Comparison of ENCODE assay signal across 8 mouse cellular contexts in genomic region chr10:75872915-75873542, GRCm38 (mm10). TPM values are rescaled to one million over a fixed set of nuclear protein-coding genes. Genes with fewer than 3 reads are reported as not detected.
DNase-seq lines count a peak whose midpoint lies in the region; ATAC-seq and TF ChIP-seq lines count a peak whose summit lies in the region.

No protein-coding gene starts in this region.

- H3K4me1 ChIP-seq in G1E (ENCODE audit: insufficient read depth, low read depth, low read length) = peaks cover 11% of the 10 kb centered on the region
- H3K4me1 ChIP-seq in forebrain, embryonic 11.5 days (replicated peaks; ENCODE audit: control insufficient read depth, insufficient read depth, low read length) = peaks cover 6% of the 10 kb centered on the region
- H3K4me1 ChIP-seq in heart, embryonic 16.5 days (ENCODE audit: control insufficient read depth, insufficient read depth, low read length) = peaks cover 11% of the 10 kb centered on the region
- H3K4me1 ChIP-seq in liver, embryonic 11.5 days (replicated peaks; ENCODE audit: control insufficient read depth, insufficient read depth, low read length) = peaks cover 10% of the 10 kb centered on the region; the same call in 1 of the 2 replicates

- H3K27ac ChIP-seq in forebrain, embryonic 11.5 days (ENCODE audit: low read depth, low read length) = peak overlapping the region; percentile 90
- H3K27ac ChIP-seq in heart, embryonic 16.5 days (ENCODE audit: low read length) = peak overlapping the region; percentile 52
- H3K27ac ChIP-seq in liver, embryonic 11.5 days (ENCODE audit: low read depth, low read length) = no peak overlapping the region

- H3K9me3 ChIP-seq in G1E (replicated peaks) = no peaks in the 10 kb centered on the region
- H3K9me3 ChIP-seq in forebrain, embryonic 11.5 days (ENCODE audit: control insufficient read depth, low read length) = no peaks in the 10 kb centered on the region
- H3K9me3 ChIP-seq in heart, embryonic 16.5 days (replicated peaks; ENCODE audit: control insufficient read depth, low read length) = no peaks in the 10 kb centered on the region
- H3K9me3 ChIP-seq in liver, embryonic 11.5 days (ENCODE audit: control insufficient read depth, low read length) = no peaks in the 10 kb centered on the region

- 2% methylated on average over 11 of the region's 11 CpGs for WGBS in forebrain, embryonic 11.5 days
- WGBS in heart, embryonic 16.5 days = 4% methylated on average over 11 of the region's 11 CpGs
- 4% methylated on average over 11 of the region's 11 CpGs for WGBS in liver, embryonic 11.5 days

- DNase-seq in G1E (ENCODE audit: low spot score) = no peak
- DNase-seq in c-Kit-positive CD71-positive TER-119-positive erythroid progenitor cells, embryonic 14.5 days (ENCODE audit: low spot score) = peak; percentile 45
- DNase-seq in forebrain, embryonic 11.5 days (ENCODE audit: low spot score) = peak; percentile 93
- peak; percentile 66 for DNase-seq in kidney, postnatal 14 days
- DNase-seq in liver, embryonic 11.5 days (ENCODE audit: low spot score) = no peak
- DNase-seq in testis, postnatal 14 days (ENCODE audit: low spot score) = peak; percentile 64

- H3K4me3 ChIP-seq in G1E (ENCODE audit: low read depth, low read length) = peak overlapping the region; percentile 18; the same call in 1 of the 2 replicates
- peak overlapping the region; percentile 18 for H3K4me3 ChIP-seq in forebrain, embryonic 11.5 days (ENCODE audit: low read depth, low read length)
- H3K4me3 ChIP-seq in heart, embryonic 16.5 days (ENCODE audit: low read length) = peak overlapping the region; percentile 47
- H3K4me3 ChIP-seq in liver, embryonic 11.5 days (ENCODE audit: low read depth, low read length) = peak overlapping the region; percentile 40

- TF ChIP-seq CTCF in G1E (IDR thresholded peaks at IDR 0.05; ENCODE audit: low read depth, low read length) = no peak

- ATAC-seq in G1E (ENCODE audit: extremely low read depth, insufficient number of reproducible peaks, low FRiP score, poor library complexity, severe bottlenecking) = peak; percentile 49; the same call in 1 of the 2 replicates
- peak; percentile 99 for ATAC-seq in forebrain, embryonic 11.5 days (replicated peaks; ENCODE audit: low FRiP score)
- peak; percentile 94 for ATAC-seq in heart, embryonic 16.5 days (replicated peaks; ENCODE audit: extremely low read depth, insufficient read depth, low FRiP score)
- ATAC-seq in liver, embryonic 11.5 days (replicated peaks; ENCODE audit: low FRiP score) = peak; percentile 88
- ATAC-seq in monocyte, adult 5-6 weeks (replicated peaks; ENCODE audit: insufficient number of reproducible peaks, low FRiP score, low TSS enrichment, poor library complexity, severe bottlenecking) = peak; percentile 34; the same call in 1 of the 2 replicates

- H3K4me2 ChIP-seq in forebrain, embryonic 11.5 days (ENCODE audit: low read depth, low read length, severe bottlenecking) = peak overlapping the region; percentile 46
- H3K4me2 ChIP-seq in heart, embryonic 16.5 days (ENCODE audit: low read depth, low read length) = peak overlapping the region; percentile 76
- peak overlapping the region; percentile 76 for H3K4me2 ChIP-seq in liver, embryonic 11.5 days

- peak overlapping the region; percentile 55 for H3K9ac ChIP-seq in forebrain, embryonic 11.5 days (ENCODE audit: low read length)
- peak overlapping the region; percentile 61 for H3K9ac ChIP-seq in heart, embryonic 16.5 days (ENCODE audit: low read length)
- peak overlapping the region; percentile 46 for H3K9ac ChIP-seq in liver, embryonic 11.5 days (ENCODE audit: low read depth, low read length)

- H3K27me3 ChIP-seq in G1E (ENCODE audit: insufficient read depth, low read length) = peaks cover 43% of the 10 kb centered on the region
- no peaks in the 10 kb centered on the region for H3K27me3 ChIP-seq in forebrain, embryonic 11.5 days (ENCODE audit: control insufficient read depth, insufficient read depth, low read length)
- H3K27me3 ChIP-seq in heart, embryonic 16.5 days (ENCODE audit: control insufficient read depth, insufficient read depth, low read length) = no peaks in the 10 kb centered on the region
- H3K27me3 ChIP-seq in liver, embryonic 11.5 days (replicated peaks; ENCODE audit: control insufficient read depth, insufficient read depth, low read length) = no peaks in the 10 kb centered on the region

- H3K36me3 ChIP-seq in G1E (replicated peaks) = no peaks in the 10 kb centered on the region
- H3K36me3 ChIP-seq in forebrain, embryonic 11.5 days (ENCODE audit: control insufficient read depth, insufficient read depth, low read length) = no peaks in the 10 kb centered on the region
- H3K36me3 ChIP-seq in heart, embryonic 16.5 days (ENCODE audit: control insufficient read depth, insufficient read depth) = no peaks in the 10 kb centered on the region
- H3K36me3 ChIP-seq in liver, embryonic 11.5 days (ENCODE audit: control insufficient read depth, insufficient read depth, low read length) = no peaks in the 10 kb centered on the region

RNA-seq across cellular contexts. Expression of gene Mif, which starts 13.0 kb away (rescaled TPM):
- total RNA-seq in G1E (2014; fragmentation: Nextera tagmentation) (554 and 596 TPM in 2 replicates), G1E (2017) (1,557 and 1,874 TPM in 2 replicates)
- 5,079 and 5,707 TPM in 2 replicates for polyA plus RNA-seq in G1E (2012)
- polyA plus RNA-seq in forebrain, embryonic 11.5 days (2014; fragmentation: Nextera tagmentation; extraction: Ambion mirVana) = 2,277 and 2,481 TPM in 2 replicates
- polyA plus RNA-seq in heart, embryonic 16.5 days (2015; fragmentation: Nextera tagmentation; extraction: Ambion mirVana) = 1,867 and 2,124 TPM in 2 replicates
- 2,667 and 2,772 TPM in 2 replicates for polyA plus RNA-seq in liver, embryonic 11.5 days (2014; fragmentation: Nextera tagmentation; extraction: Ambion mirVana)
- 37.4 to 54.1 TPM (median 41.4 TPM) in 3 replicates for total RNA-seq in monocyte, adult 5-6 weeks (2017)

RNA-seq across cellular contexts. Expression of gene Derl3, which starts 20.2 kb away (rescaled TPM):
- total RNA-seq in G1E (2014; fragmentation: Nextera tagmentation) (not detected in 2 replicates), G1E (2017) (0.22 TPM in 1 of 2 replicates, not detected in the other)
- polyA plus RNA-seq in G1E (2012) = not detected in 2 replicates
- 2.3 and 3.4 TPM in 2 replicates for polyA plus RNA-seq in forebrain, embryonic 11.5 days (2014; fragmentation: Nextera tagmentation; extraction: Ambion mirVana)
- polyA plus RNA-seq in heart, embryonic 16.5 days (2015; fragmentation: Nextera tagmentation; extraction: Ambion mirVana) = 1.2 and 1.6 TPM in 2 replicates
- 4.0 and 5.1 TPM in 2 replicates for polyA plus RNA-seq in liver, embryonic 11.5 days (2014; fragmentation: Nextera tagmentation; extraction: Ambion mirVana)
- total RNA-seq in monocyte, adult 5-6 weeks (2017) = 2.7 to 7.1 TPM (median 4.3 TPM) in 3 replicates

RNA-seq across cellular contexts. Expression of gene Gstt2, which starts 35.8 kb away (rescaled TPM):
- total RNA-seq in G1E (2014; fragmentation: Nextera tagmentation) (49.2 and 57.0 TPM in 2 replicates), G1E (2017) (68.9 and 87.8 TPM in 2 replicates)
- 8.7 and 12.2 TPM in 2 replicates for polyA plus RNA-seq in G1E (2012)
- 6.9 and 8.8 TPM in 2 replicates for polyA plus RNA-seq in forebrain, embryonic 11.5 days (2014; fragmentation: Nextera tagmentation; extraction: Ambion mirVana)
- polyA plus RNA-seq in heart, embryonic 16.5 days (2015; fragmentation: Nextera tagmentation; extraction: Ambion mirVana) = 15.5 and 16.2 TPM in 2 replicates
- 38.4 and 39.6 TPM in 2 replicates for polyA plus RNA-seq in liver, embryonic 11.5 days (2014; fragmentation: Nextera tagmentation; extraction: Ambion mirVana)
- 9.0 to 12.5 TPM (median 10.7 TPM) in 3 replicates for total RNA-seq in monocyte, adult 5-6 weeks (2017)

RNA-seq across cellular contexts. Expression of gene Smarcb1, which starts 48.4 kb away (rescaled TPM):
- total RNA-seq in G1E (2014; fragmentation: Nextera tagmentation) = 48.4 and 54.9 TPM in 2 replicates
- total RNA-seq in G1E (2017) = 54.9 and 55.7 TPM in 2 replicates
- 254 and 362 TPM in 2 replicates for polyA plus RNA-seq in G1E (2012)
- 295 TPM in 2 replicates for polyA plus RNA-seq in forebrain, embryonic 11.5 days (2014; fragmentation: Nextera tagmentation; extraction: Ambion mirVana)
- polyA plus RNA-seq in heart, embryonic 16.5 days (2015; fragmentation: Nextera tagmentation; extraction: Ambion mirVana) = 112 and 114 TPM in 2 replicates
- polyA plus RNA-seq in liver, embryonic 11.5 days (2014; fragmentation: Nextera tagmentation; extraction: Ambion mirVana) = 157 and 162 TPM in 2 replicates
- 16.2 to 31.0 TPM (median 19.4 TPM) in 3 replicates for total RNA-seq in monocyte, adult 5-6 weeks (2017)

RNA-seq across cellular contexts. Expression of gene Gstt4, which starts 50.7 kb away (rescaled TPM):
- total RNA-seq in G1E (2014; fragmentation: Nextera tagmentation) (not detected in 2 replicates), G1E (2017) (not detected in 2 replicates)
- not detected in 2 replicates for polyA plus RNA-seq in G1E (2012)
- not detected in 2 replicates for polyA plus RNA-seq in forebrain, embryonic 11.5 days (2014; fragmentation: Nextera tagmentation; extraction: Ambion mirVana)
- polyA plus RNA-seq in heart, embryonic 16.5 days (2015; fragmentation: Nextera tagmentation; extraction: Ambion mirVana) = not detected in 2 replicates
- polyA plus RNA-seq in liver, embryonic 11.5 days (2014; fragmentation: Nextera tagmentation; extraction: Ambion mirVana) = not detected in 2 replicates
- total RNA-seq in monocyte, adult 5-6 weeks (2017) = 0.49 TPM in 1 of 3 replicates, not detected in the others

Comparison
In these comparisons a context has a peak if more than half of its experiments do, and no peak if none do; other contexts are left out.
1. ATAC-seq: peak in every context shown above with its lines; median percentile 99 in forebrain, embryonic 11.5 days; 94 in heart, embryonic 16.5 days; 88 in liver, embryonic 11.5 days; 49 in G1E; 34 in monocyte, adult 5-6 weeks.
2. DNase-seq: peak in c-Kit-positive CD71-positive TER-119-positive erythroid progenitor cells, embryonic 14.5 days (single experiment), forebrain, embryonic 11.5 days (single experiment), kidney, postnatal 14 days (single experiment) and testis, postnatal 14 days (single experiment); none in G1E (single experiment) and liver, embryonic 11.5 days (single experiment).
3. Peak in every context shown above with its lines, with median percentiles within 50 percentile points of each other: H3K4me3 ChIP-seq, H3K4me2 ChIP-seq and H3K9ac ChIP-seq.